Mouse (Mus musculus) regulatory T cell (primary cell): ENCODE data around the gene Agtrap.

Experiments used
- in situ Hi-C: fragments of 300-600 bp; cut with MboI, MseI; formaldehyde crosslinking; loops from one replicate; pipeline ENCODE4 v1.15.1; 2025; ENCODE audit warnings: high pct_unique_total_duplicates

The Agtrap gene

GRCm38 (mm10) chr4:148107621-148108291, 19.9 kb upstream of the Agtrap start:
- in situ Hi-C loops = no loop called here

GRCm38 (mm10) chr4:148104146-148104545, 16.3 kb upstream of the Agtrap start:
- in situ Hi-C loops = no loop called here

GRCm38 (mm10) chr4:148101801-148102527, 14.1 kb upstream of the Agtrap start:
- in situ Hi-C loops = no loop called here

- in situ Hi-C loops = no loop called here
Measured at GRCm38 (mm10) chr4:148098666-148099065, 10.8 kb upstream of the Agtrap start.

GRCm38 (mm10) chr4:148097936-148098335, 10.1 kb upstream of the Agtrap start:
- in situ Hi-C loops = no loop called here

GRCm38 (mm10) chr4:148095081-148095480, 7.2 kb upstream of the Agtrap start:
- in situ Hi-C loops = no loop called here

GRCm38 (mm10) chr4:148094161-148094560, 6.3 kb upstream of the Agtrap start:
- in situ Hi-C loops = no loop called here

GRCm38 (mm10) chr4:148092551-148093271, 4.9 kb upstream of the Agtrap start:
- in situ Hi-C loops = no loop called here

GRCm38 (mm10) chr4:148091181-148091580, 3.4 kb upstream of the Agtrap start:
- in situ Hi-C loops = no loop called here

- in situ Hi-C loops = no loop called here
Measured at GRCm38 (mm10) chr4:148089166-148089565, 1.3 kb upstream of the Agtrap start.

GRCm38 (mm10) chr4:148087091-148087906, 532 bp downstream of the Agtrap start:
- in situ Hi-C loops = no loop called here

- in situ Hi-C loops = no loop called here
Measured at GRCm38 (mm10) chr4:148085907-148086305, 1.9 kb downstream of the Agtrap start.

- in situ Hi-C loops = no loop called here
Measured at GRCm38 (mm10) chr4:148085131-148085906, 2.5 kb downstream of the Agtrap start.

- in situ Hi-C loops = no loop called here
Measured at GRCm38 (mm10) chr4:148084261-148084714, 3.5 kb downstream of the Agtrap start.

- in situ Hi-C loops = no loop called here
Measured at GRCm38 (mm10) chr4:148083176-148083899, 4.5 kb downstream of the Agtrap start.

GRCm38 (mm10) chr4:148082257-148083044, 5.4 kb downstream of the Agtrap start:
- in situ Hi-C loops = no loop called here

- in situ Hi-C loops = no loop called here
Measured at GRCm38 (mm10) chr4:148081201-148081600, 6.6 kb downstream of the Agtrap start.

- in situ Hi-C loops = no loop called here
Measured at GRCm38 (mm10) chr4:148080597-148080973, 7.2 kb downstream of the Agtrap start.

GRCm38 (mm10) chr4:148079944-148080596, 7.8 kb downstream of the Agtrap start:
- in situ Hi-C loops = no loop called here
